Mouse (Mus musculus) bone marrow macrophage, adult 2 months (primary cell): Measurements from ENCODE around the gene Ush2a. TPM values are rescaled to one million over a fixed set of nuclear protein-coding genes. Genes with fewer than 3 reads are reported as not detected.
A peak's percentile ranks its signal among the peaks of the same experiment; 100 is the strongest.

Experiments used
- H3K27ac ChIP-seq: 2 replicates; pipeline ENCODE4 v1.5.1; 2012; ENCODE audit warnings: low read depth, low read length; ENCODE audit not compliant: insufficient read depth
- H3K4me1 ChIP-seq: 2 replicates; pipeline ENCODE4 v1.6.1; 2012; ENCODE audit warnings: low read length; ENCODE audit not compliant: control insufficient read depth, insufficient read depth
- H3K4me3 ChIP-seq: 2 replicates; pipeline ENCODE4 v1.5.1; 2012; ENCODE audit warnings: mild to moderate bottlenecking, low read length, moderate library complexity; ENCODE audit not compliant: insufficient read depth
- CTCF ChIP-seq: IDR thresholded peaks from 2 replicates; pipeline ENCODE4 v1.5.1; 2012; ENCODE audit warnings: low read depth, mild to moderate bottlenecking, low read length, moderate library complexity
- POLR2A ChIP-seq: IDR thresholded peaks from 2 replicates; pipeline ENCODE4 v1.6.1; 2012; ENCODE audit warnings: mild to moderate bottlenecking, low read depth, low read length, borderline replicate concordance
- polyA plus RNA-seq: library from polyadenylated mRNA; stranded (reverse); fragments of >200 nt; gene quantifications from 2 replicates; pipeline ENCODE4 v1.2.4, GENCODE M21; 2012; ENCODE audit not compliant: missing spikeins, insufficient read depth, insufficient read length

Gene Ush2a
- polyA plus RNA-seq, 1 experiment = not detected

DNA sequence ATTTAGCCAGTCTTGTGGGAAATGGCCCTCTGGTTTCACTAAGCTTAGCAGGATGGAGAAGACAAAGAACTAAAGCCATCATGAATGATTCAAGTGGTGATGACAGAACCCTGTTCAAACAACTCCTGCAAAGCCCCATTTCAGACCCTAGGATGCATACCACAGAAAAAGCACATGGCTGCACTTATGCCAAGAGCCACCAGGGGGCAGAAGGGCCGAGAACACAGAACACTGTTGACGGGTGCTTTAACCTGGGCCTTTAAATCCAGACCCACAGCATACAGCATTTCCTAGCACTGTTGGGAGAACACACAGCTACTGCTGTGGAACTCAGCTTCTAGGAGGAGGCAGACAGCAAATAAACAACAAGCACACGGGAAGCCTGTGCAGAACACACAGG is 718.2 kb downstream of the Ush2a start:
- TF ChIP-seq CTCF (peak; percentile 65), POLR2A (no peak)
- H3K27ac ChIP-seq = no peak overlapping the region
- H3K4me3 ChIP-seq = no peak overlapping the region
- H3K4me1 ChIP-seq = no peaks in the 10 kb centered on the region

DNA sequence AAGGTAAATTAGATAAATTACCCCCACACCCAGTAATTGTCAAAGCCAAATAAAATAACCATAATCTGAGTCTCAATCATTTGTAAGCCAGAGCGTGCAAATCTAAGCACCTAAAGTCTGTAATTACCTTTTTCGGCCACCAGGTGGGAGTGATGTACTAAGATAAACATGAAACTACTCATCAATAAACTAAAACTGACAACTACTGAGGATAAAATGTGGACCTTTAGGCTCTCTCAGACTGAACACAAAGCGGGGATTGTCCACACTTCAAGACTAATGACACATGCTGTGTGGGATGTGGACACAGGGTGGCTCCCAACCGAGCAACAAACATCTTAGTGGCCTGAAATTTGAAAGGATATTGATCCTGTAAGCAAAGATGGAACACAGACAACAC is 731.4 kb downstream of the Ush2a start:
- H3K4me3 ChIP-seq = no peak overlapping the region
- peaks cover 9% of the 10 kb centered on the region; the same call in 1 of the 2 replicates for H3K4me1 ChIP-seq
- TF ChIP-seq POLR2A (no peak), CTCF (no peak)
- no peak overlapping the region for H3K27ac ChIP-seq

DNA sequence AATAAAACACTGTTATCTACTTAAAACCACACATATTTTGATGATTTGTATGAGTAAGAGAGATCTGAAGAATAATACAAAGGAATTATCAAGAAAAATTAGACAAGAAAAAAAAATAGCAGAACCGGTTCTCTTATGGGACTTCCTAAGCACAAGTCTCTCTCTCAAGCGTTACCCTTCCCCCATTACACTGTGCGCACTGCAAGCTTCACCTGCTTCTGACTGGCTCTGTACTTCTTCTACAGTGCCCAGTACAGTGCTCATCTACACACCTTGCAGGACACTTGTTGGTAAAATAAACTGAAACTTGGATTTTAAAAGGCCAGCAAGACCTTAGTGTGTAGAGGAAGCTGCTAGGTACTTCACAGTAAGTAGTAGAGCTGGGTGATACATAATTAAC is 736.1 kb downstream of the Ush2a start:
- TF ChIP-seq POLR2A (no peak), CTCF (no peak)
- H3K4me1 ChIP-seq = no peaks in the 10 kb centered on the region
- H3K27ac ChIP-seq = no peak overlapping the region
- no peak overlapping the region for H3K4me3 ChIP-seq

DNA sequence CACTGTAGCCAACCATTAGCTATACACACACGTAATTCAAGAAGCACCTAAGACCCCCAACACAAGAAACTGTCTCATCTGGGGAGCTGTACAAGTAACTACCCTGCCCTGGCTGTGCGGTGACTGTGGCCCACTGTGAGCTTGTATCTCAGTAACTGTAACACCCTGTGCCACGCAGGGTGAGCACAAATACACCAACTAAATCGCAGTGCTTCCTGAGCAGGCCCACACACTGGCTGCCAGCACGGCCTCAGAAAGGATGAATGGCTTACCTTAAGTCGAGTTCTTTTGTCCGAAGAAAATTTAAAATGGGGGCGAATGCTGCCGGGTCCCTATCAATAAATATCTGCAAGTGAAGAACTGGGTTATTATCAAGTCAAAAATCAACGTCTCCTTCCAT is 738.2 kb downstream of the Ush2a start:
- no peak overlapping the region for H3K4me3 ChIP-seq
- no peak overlapping the region for H3K27ac ChIP-seq
- no peaks in the 10 kb centered on the region for H3K4me1 ChIP-seq
- no peak for TF ChIP-seq POLR2A
- no peak for TF ChIP-seq CTCF

DNA sequence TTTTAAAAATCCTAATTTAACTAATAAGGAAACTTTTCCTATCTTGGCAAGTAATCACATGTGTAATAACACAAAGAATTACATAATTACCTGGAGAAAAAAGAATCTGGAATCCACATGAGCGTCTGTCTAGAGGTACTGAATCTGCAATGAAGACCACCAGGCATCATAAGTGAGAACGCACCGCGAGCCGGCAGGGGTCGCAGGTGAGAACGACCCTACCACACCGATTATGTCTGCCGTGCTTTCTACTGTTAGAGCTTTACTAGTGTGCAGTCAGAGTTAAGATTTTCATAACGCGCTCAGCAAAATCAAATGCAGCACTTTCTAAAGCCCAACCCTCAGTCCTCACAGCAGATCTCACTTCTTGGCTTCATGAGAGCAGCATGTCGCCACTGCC is 740.0 kb downstream of the Ush2a start:
- no peak for TF ChIP-seq CTCF
- TF ChIP-seq POLR2A = no peak
- Histone ChIP-seq H3K4me3 (no peak overlapping the region), H3K27ac (no peak overlapping the region), H3K4me1 (peaks cover 12% of the 10 kb centered on the region)

DNA sequence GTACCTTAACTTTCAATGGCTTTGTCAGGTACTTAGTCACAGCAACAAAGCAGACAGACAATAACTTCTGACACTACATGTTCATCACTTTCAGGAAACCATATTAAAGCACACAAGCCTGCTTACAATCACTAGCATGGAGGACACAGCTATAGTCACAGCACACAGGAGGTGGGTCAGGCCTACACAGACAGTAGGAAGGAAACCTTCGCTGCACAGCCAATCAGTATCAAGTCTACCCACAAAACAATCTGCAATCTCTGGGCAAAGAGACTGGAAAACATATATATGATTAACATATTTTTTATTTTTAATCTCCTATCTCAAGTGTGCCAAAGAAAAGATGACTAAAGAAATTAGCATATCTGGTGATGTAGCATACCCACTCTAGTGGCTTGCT is 743.0 kb downstream of the Ush2a start:
- TF ChIP-seq POLR2A (no peak), CTCF (no peak)
- Histone ChIP-seq H3K4me3 (no peak overlapping the region), H3K27ac (no peak overlapping the region), H3K4me1 (peaks cover 12% of the 10 kb centered on the region)

DNA sequence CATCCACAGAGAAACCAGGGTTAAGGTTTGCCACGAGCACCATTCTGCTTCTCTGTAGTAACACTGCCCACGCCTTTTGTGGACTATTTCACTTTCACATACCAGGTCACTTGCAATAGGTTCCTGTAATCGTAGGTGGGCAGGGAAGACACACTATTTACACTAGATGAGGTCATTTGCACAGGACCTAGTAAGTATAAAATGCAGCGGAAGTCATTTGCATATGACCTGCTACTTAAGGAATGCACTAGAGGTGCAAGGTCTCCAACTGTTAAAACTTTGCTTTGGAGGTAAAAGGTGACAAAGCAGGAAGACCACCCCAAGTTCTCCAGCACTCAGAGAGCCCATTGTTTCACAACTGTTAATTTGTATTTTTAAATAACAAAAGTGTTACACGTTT is 744.4 kb downstream of the Ush2a start:
- Histone ChIP-seq H3K27ac (no peak overlapping the region), H3K4me1 (peaks cover 12% of the 10 kb centered on the region), H3K4me3 (no peak overlapping the region)
- no peak for TF ChIP-seq CTCF

DNA sequence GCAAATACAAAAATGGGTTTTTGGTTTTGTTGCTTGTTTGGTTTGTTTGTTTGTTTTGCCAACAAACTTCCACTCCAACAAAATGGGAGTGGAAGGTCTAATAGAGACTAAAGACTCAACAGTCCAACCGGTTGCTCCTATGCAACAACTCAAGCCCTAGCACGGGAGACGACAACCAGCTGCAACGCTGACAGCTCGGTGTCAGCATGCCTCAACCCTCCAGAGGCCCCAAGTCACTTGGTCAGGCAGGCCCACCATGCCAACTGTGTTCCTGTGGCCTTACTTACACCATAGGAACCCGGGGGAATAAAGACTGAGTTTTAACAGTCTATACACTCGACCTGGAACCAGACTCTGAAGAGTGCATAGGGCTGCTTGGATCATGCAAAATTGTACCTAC is 745.0 kb downstream of the Ush2a start:
- Histone ChIP-seq H3K4me1 (peaks cover 12% of the 10 kb centered on the region), H3K4me3 (peak overlapping the region; percentile 79), H3K27ac (no peak overlapping the region)
- TF ChIP-seq POLR2A (no peak), CTCF (no peak)

DNA sequence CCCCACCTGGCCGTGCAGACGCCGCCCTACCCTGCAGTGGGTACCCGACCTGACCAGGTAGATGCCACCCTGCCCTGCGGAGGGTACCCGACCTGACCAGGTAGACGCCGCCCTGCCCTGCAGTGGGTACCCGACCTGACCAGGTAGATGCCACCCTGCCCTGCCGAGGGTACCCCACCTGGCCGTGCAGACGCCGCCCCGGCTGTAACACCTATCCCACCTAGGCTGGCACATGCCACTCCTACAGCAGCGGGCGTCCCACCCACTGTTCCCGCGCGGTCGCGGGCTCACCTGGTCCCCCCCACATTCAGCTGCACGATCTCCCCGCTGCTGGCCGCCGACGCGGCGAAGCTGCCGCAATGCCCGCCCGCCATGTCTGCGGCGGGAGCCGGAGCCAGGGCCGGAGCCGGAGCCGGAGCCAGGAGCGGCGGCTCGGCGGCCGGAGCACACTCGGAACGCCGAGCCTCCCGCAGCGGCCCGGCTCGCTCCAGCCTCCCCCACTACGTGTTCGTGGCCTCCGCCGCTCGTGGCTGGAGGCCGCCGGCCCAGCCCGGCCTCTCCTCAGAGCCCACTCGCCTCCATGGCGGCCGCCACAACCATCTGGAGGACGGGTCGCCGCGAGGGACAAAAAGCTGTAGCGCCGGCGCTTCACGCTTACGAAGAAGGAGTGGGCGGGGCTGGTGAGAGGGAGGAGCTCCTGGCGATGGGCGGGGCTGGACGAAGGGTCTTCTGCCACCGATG is 745.6 kb downstream of the Ush2a start, which contains the start of gene Kctd3:
Gene Kctd3 (minus strand): TSS at position 603 of the 741 bp plus-strand sequence.
- Histone ChIP-seq H3K4me3 (peak within 1 kb of the TSS; percentile 79), H3K27ac (no peak within 1 kb of the TSS), H3K4me1 (peaks cover 12% of the 10 kb centered on the region)
- TF ChIP-seq CTCF = no peak
- TF ChIP-seq POLR2A = peak; percentile 41; the same call in 1 of the 2 replicates

DNA sequence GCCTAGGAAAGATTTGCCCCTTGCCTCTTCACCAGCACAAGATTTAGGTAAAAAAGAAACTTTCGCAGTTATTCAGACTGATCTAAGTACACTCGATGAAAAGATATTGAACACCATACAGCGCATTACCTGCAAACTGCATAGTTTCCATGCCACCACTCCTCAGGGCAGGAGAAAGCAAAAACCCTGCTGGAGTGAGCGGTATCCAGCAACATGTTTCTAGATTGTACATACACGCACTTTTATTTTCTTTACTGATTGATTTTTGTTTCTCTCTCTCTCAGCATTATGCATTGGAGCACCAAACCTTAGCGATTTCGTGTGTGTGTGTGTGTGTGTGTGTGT is 746.1 kb downstream of the Ush2a start:
- peak overlapping the region; percentile 79 for H3K4me3 ChIP-seq
- no peak for TF ChIP-seq CTCF
- no peak for TF ChIP-seq POLR2A
- H3K4me1 ChIP-seq = peaks cover 12% of the 10 kb centered on the region
- no peak overlapping the region for H3K27ac ChIP-seq

DNA sequence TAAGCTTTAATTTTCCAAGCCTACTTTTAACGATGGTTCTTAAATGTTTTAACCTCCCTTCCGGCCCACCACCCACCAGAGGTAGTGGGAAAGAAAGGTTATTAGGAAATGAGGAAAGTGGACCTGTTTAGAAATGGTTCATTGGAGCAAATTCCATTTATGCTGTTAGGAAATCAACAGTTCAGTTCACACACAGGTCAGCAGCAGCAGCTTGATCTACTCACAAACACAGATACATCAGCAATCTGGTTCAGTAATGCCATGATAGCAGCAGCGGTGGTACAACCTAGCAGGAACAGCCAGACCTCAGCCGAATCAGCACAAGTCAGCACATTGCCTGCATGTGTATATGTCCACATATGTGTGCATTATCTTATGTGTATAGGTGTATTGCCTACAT is 748.8 kb downstream of the Ush2a start:
- TF ChIP-seq CTCF (no peak), POLR2A (no peak)
- H3K27ac ChIP-seq = no peak overlapping the region
- peaks cover 8% of the 10 kb centered on the region for H3K4me1 ChIP-seq
- no peak overlapping the region for H3K4me3 ChIP-seq
